9 mouse cellular contexts compared by ENCODE assay signal in the genomic region with DNA sequence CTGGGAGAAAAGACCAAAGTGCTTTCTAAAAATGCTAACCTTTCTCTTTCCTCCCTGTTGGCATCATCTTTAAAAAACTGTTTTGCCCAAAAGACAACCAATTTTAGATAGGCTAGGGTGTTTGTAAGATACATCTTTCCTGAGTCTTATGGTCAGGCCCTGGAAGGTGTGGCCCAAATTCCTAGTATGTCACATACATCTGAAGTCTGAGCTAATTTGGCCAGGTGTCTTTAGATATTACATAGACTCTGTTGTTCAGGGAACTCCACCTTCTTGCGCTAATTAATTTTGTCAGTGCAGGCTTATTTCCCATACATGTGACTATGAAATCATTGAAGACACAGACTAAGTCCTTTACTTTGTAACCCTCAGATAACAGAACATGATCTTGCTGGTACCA. TPM values are rescaled to one million over a fixed set of nuclear protein-coding genes. Genes with fewer than 3 reads are reported as not detected.
A peak's percentile ranks its signal among the peaks of the same experiment; 100 is the strongest.
DNase-seq lines count a peak whose midpoint lies in the region; ATAC-seq lines count a peak whose summit lies in the region.
"Had no signal": no experiment of that assay in that cellular context is flagged by ENCODE, and none has a peak within 500 bp of the region (broad histone marks: within the 10 kb centered on the region; RNA-seq: fewer than 3 reads in every experiment).

No protein-coding gene starts in this region.

- WGBS in kidney, embryonic 14.5 days, result 83% methylated on average over 1 of the region's 1 CpGs
- WGBS in hindbrain, embryonic 15.5 days, result 84% methylated on average over 1 of the region's 1 CpGs
- 83% methylated on average over 1 of the region's 1 CpGs for WGBS in midbrain, embryonic 15.5 days

- no peak for DNase-seq in kidney, postnatal 10 days
- DNase-seq in cerebellum, adult 9-11 months, result no peak
- no peak for DNase-seq in layer of hippocampus, adult 18-20 months (ENCODE audit: low spot score in 2 of 2)
- DNase-seq in cerebellum, postnatal 10 days, result no peak
- DNase-seq: gastrocnemius, postnatal 25 days had no signal

- no peaks in the 10 kb centered on the region for H3K27me3 ChIP-seq in kidney, embryonic 14.5 days (ENCODE audit: control insufficient read depth, insufficient read depth, low read length)
- no peaks in the 10 kb centered on the region for H3K27me3 ChIP-seq in hindbrain, embryonic 15.5 days
- H3K27me3 ChIP-seq in midbrain, embryonic 15.5 days (replicated peaks), result no peaks in the 10 kb centered on the region

- H3K9me3 ChIP-seq in kidney, embryonic 14.5 days (ENCODE audit: control insufficient read depth, low read length), result no peaks in the 10 kb centered on the region
- no peaks in the 10 kb centered on the region for H3K9me3 ChIP-seq in hindbrain, embryonic 15.5 days
- H3K9me3 ChIP-seq in midbrain, embryonic 15.5 days, result no peaks in the 10 kb centered on the region

- no peak for ATAC-seq in kidney, embryonic 14.5 days (ENCODE audit: low FRiP score, low TSS enrichment)
- no peak for ATAC-seq in hindbrain, embryonic 15.5 days (ENCODE audit: low FRiP score, low read depth)
- no peak for ATAC-seq in midbrain, embryonic 15.5 days (replicated peaks)

- H3K36me3 ChIP-seq in kidney, embryonic 14.5 days (ENCODE audit: control insufficient read depth, insufficient read depth, low read length), result no peaks in the 10 kb centered on the region
- no peaks in the 10 kb centered on the region for H3K36me3 ChIP-seq in hindbrain, embryonic 15.5 days
- H3K36me3 ChIP-seq in midbrain, embryonic 15.5 days (replicated peaks), result no peaks in the 10 kb centered on the region

- no peak overlapping the region for H3K27ac ChIP-seq in kidney, embryonic 14.5 days (ENCODE audit: low read depth, low read length)
- H3K27ac ChIP-seq in brown adipose tissue, adult 24 weeks (replicated peaks; ENCODE audit: low read depth, low read length), result no peak overlapping the region
- H3K27ac ChIP-seq in hindbrain, embryonic 15.5 days (replicated peaks), result 0 out of 2 replicates have a peak overlapping the region, but pooled peaks have one; percentile 98
- no peak overlapping the region for H3K27ac ChIP-seq in midbrain, embryonic 15.5 days

- H3K4me3 ChIP-seq in kidney, embryonic 14.5 days (ENCODE audit: low read length), result peak overlapping the region; percentile 96
- 0 out of 2 replicates have a peak overlapping the region, but pooled peaks have one; percentile 0 for H3K4me3 ChIP-seq in brown adipose tissue, adult 24 weeks (ENCODE audit: insufficient read depth, low read depth, low read length)
- peak overlapping the region; percentile 99 for H3K4me3 ChIP-seq in hindbrain, embryonic 15.5 days
- peak overlapping the region; percentile 66 for H3K4me3 ChIP-seq in midbrain, embryonic 15.5 days

- H3K9ac ChIP-seq in kidney, embryonic 14.5 days (ENCODE audit: low read depth, low read length), result peak overlapping the region; percentile 99; the same call in 1 of the 2 replicates
- H3K9ac ChIP-seq in hindbrain, embryonic 15.5 days, result peak overlapping the region; percentile 99
- 0 out of 2 replicates have a peak overlapping the region, but pooled peaks have one; percentile 94 for H3K9ac ChIP-seq in midbrain, embryonic 15.5 days

- H3K4me1 ChIP-seq in kidney, embryonic 14.5 days (ENCODE audit: control insufficient read depth, insufficient read depth, low read length), result peaks cover 10% of the 10 kb centered on the region
- H3K4me1 ChIP-seq in brown adipose tissue, adult 24 weeks (ENCODE audit: control insufficient read depth, insufficient read depth, insufficient read length, low read length), result peaks cover 2% of the 10 kb centered on the region; the same call in 1 of the 2 replicates
- H3K4me1 ChIP-seq in hindbrain, embryonic 15.5 days (replicated peaks), result peaks cover 20% of the 10 kb centered on the region
- peaks cover 30% of the 10 kb centered on the region for H3K4me1 ChIP-seq in midbrain, embryonic 15.5 days

- peak overlapping the region; percentile 60 for H3K4me2 ChIP-seq in kidney, embryonic 14.5 days (replicated peaks; ENCODE audit: low read depth, low read length)
- H3K4me2 ChIP-seq in hindbrain, embryonic 15.5 days, result peak overlapping the region; percentile 82
- H3K4me2 ChIP-seq in midbrain, embryonic 15.5 days, result peak overlapping the region; percentile 81

RNA-seq across cellular contexts. Expression of a gene that starts 2.6 kb away (rescaled TPM):
- polyA plus RNA-seq in kidney, embryonic 14.5 days (2014; fragmentation: Nextera tagmentation; extraction: Ambion mirVana), result 134 and 163 TPM in 2 replicates
- polyA plus RNA-seq in brown adipose tissue, adult 24 weeks (2012; ENCODE audit: insufficient read depth, insufficient read length, missing spikeins), result 68.6 and 96.9 TPM in 2 replicates
- polyA plus RNA-seq in hindbrain, embryonic 15.5 days (2015; fragmentation: Nextera tagmentation; extraction: Ambion mirVana), result 117 and 127 TPM in 2 replicates
- 122 and 126 TPM in 2 replicates for polyA plus RNA-seq in midbrain, embryonic 15.5 days (2015; fragmentation: Nextera tagmentation; extraction: Ambion mirVana)
- 10 to 100 TPM; 98.0 to 99.4 TPM for total RNA-seq in layer of hippocampus, adult 18-20 months (2021)

Comparison
In these comparisons a context has a peak if more than half of its experiments do, and no peak if none do; other contexts are left out.
1. H3K4me3 ChIP-seq: peak in every context shown above with its lines; median percentile 99 in hindbrain, embryonic 15.5 days; 96 in kidney, embryonic 14.5 days; 66 in midbrain, embryonic 15.5 days; 0 in brown adipose tissue, adult 24 weeks.